Mouse (Mus musculus) ES-E14 (cell line): ENCODE data around the gene 4930432K21Rik. TPM values are rescaled to one million over a fixed set of nuclear protein-coding genes. Genes with fewer than 3 reads are reported as not detected.

Experiments
- DNase-seq: peaks from one replicate; pipeline ENCODE4 v3.0.0-alpha.2; 2013; ENCODE audit warnings: low read depth, low spot score
- H3K27ac ChIP-seq: 2 replicates; pipeline ENCODE4 v1.5.1; 2012; ENCODE audit warnings: low read depth, mild to moderate bottlenecking, low read length, moderate library complexity, mixed read lengths; ENCODE audit not compliant: poor library complexity, insufficient read depth, severe bottlenecking
- H3K36me3 ChIP-seq: 2 replicates; pipeline ENCODE4 v1.6.1; 2012; ENCODE audit warnings: mild to moderate bottlenecking, low read length, moderate library complexity, mixed read lengths; ENCODE audit not compliant: control insufficient read depth, poor library complexity, insufficient read depth, severe bottlenecking
- H3K4me1 ChIP-seq, 2 experiments: fragments of 150-350 bp in 1 of 2; sonication (generic) in 1 of 2; 2 replicates each; pipeline ENCODE4 v1.6.1; 2012; ENCODE audit warnings: low read length in 2 of 2, mild to moderate bottlenecking in 1 of 2, mixed read lengths in 1 of 2; ENCODE audit not compliant: control insufficient read depth in 2 of 2, insufficient read depth in 2 of 2, poor library complexity in 1 of 2
- H3K4me3 ChIP-seq, 2 experiments: fragments of 150-350 bp in 1 of 2; sonication (generic) in 1 of 2; 2 replicates each; pipeline ENCODE4 v1.5.1; 2012; ENCODE audit warnings: low read length in 2 of 2, low read depth in 1 of 2, mild to moderate bottlenecking in 1 of 2, mixed read lengths in 1 of 2; ENCODE audit not compliant: insufficient read depth in 1 of 2, poor library complexity in 1 of 2, severe bottlenecking in 1 of 2
- H3K9ac ChIP-seq: 2 replicates; pipeline ENCODE4 v1.6.1; 2012; ENCODE audit warnings: low read depth, mild to moderate bottlenecking, low read length, mixed read lengths; ENCODE audit not compliant: poor library complexity, insufficient read depth, severe bottlenecking
- H3K9me3 ChIP-seq: fragments of 150-350 bp; sonication (generic); 2 replicates; pipeline ENCODE4 v1.6.1; 2012; ENCODE audit warnings: low read depth, mild to moderate bottlenecking, low read length; ENCODE audit not compliant: control insufficient read depth, insufficient read depth
- CHD2 ChIP-seq: IDR thresholded peaks from 2 replicates; pipeline ENCODE4 v1.6.1; 2014; ENCODE audit warnings: mild to moderate bottlenecking, low read depth, low read length, inconsistent platforms
- HCFC1 ChIP-seq: IDR thresholded peaks from 2 replicates; pipeline ENCODE4 v1.6.1; 2012; ENCODE audit warnings: low read length, inconsistent platforms, borderline replicate concordance; ENCODE audit not compliant: insufficient read depth
- MAFK ChIP-seq: IDR thresholded peaks from 2 replicates; pipeline ENCODE4 v1.6.1; 2014; ENCODE audit warnings: mild to moderate bottlenecking, low read depth, low read length, inconsistent platforms; ENCODE audit not compliant: insufficient read depth
- ZC3H11A ChIP-seq: IDR thresholded peaks from 2 replicates; pipeline ENCODE4 v1.6.1; 2012; ENCODE audit warnings: low read depth, mild to moderate bottlenecking, inconsistent platforms, low read length, borderline replicate concordance
- ZNF384 ChIP-seq: IDR thresholded peaks from 2 replicates; pipeline ENCODE4 v1.6.1; 2012; ENCODE audit warnings: low read depth, low read length, inconsistent platforms
- in situ Hi-C, 2 experiments: fragments of 600-800 bp; cut with MboI; formaldehyde crosslinking; loops; one replicate each; pipeline ENCODE4 v1.15.1; 2025; ENCODE audit warnings: low sequenced_read_pairs in 2 of 2, inconsistent platforms in 1 of 2; ENCODE audit not compliant: unreplicated experiment in 2 of 2
- total RNA-seq: library from RNA; depleted of rRNA; stranded (reverse); fragments of 300-350 nt; gene quantifications from 2 replicates; pipeline ENCODE4 v1.2.3, GENCODE M21; 2012; rRNA removed

Gene 4930432K21Rik
- total RNA-seq: 4.9 TPM in 2 replicates

- peak; percentile 97 for DNase-seq
- Histone ChIP-seq H3K4me1 (peaks cover 3 to 12% of the 10 kb centered on the region in 2 experiments; a peak in 2 of 4 replicates), H3K27ac (peak within 1 kb of the TSS; percentile 19), H3K9me3 (no peaks in the 10 kb centered on the region), H3K9ac (peak within 1 kb of the TSS; percentile 72), H3K4me3 (peak within 1 kb of the TSS; percentile 70 to 77), H3K36me3 (peaks cover 9% of the 10 kb centered on the region; the same call in 1 of the 2 replicates)
- TF ChIP-seq MAFK: no peak
- 0 out of 2 replicates have a peak, but pooled peaks have one; percentile 9 for TF ChIP-seq ZC3H11A
- no peak for TF ChIP-seq CHD2
- TF ChIP-seq ZNF384: no peak
- peak; percentile 98 for TF ChIP-seq HCFC1
- in situ Hi-C loops: no loop called here
These were observed at the start of gene 4930432K21Rik, which contains the start of gene Cc2d1a for GRCm38 (mm10) chr8:84147769-84148530. Gene 4930432K21Rik (plus strand): TSS chr8:84148025. Gene Cc2d1a (minus strand): TSS chr8:84147936.

- no peak for DNase-seq
- no peak overlapping the region for H3K9ac ChIP-seq
- no peaks in the 10 kb centered on the region for H3K9me3 ChIP-seq
- H3K4me3 ChIP-seq: no peak overlapping the region
- H3K4me1 ChIP-seq: peaks cover under 1 to 10% of the 10 kb centered on the region in 2 experiments; a peak in 2 of 4 replicates
- TF ChIP-seq CHD2 (no peak), ZNF384 (no peak)
- no peak overlapping the region for H3K27ac ChIP-seq
- H3K36me3 ChIP-seq: peaks cover 51% of the 10 kb centered on the region
- in situ Hi-C loops: no loop called here
These were observed 49.4 kb upstream of the 4930432K21Rik start for GRCm38 (mm10) chr8:84098376-84098775.

- no peak for TF ChIP-seq HCFC1
- TF ChIP-seq ZC3H11A: no peak
- TF ChIP-seq MAFK: no peak
- no peak for TF ChIP-seq CHD2
- no peak for TF ChIP-seq ZNF384
- Histone ChIP-seq H3K9me3 (no peaks in the 10 kb centered on the region), H3K4me1 (peaks cover 2 to 13% of the 10 kb centered on the region in 2 experiments; a peak in 3 of 4 replicates), H3K4me3 (no peak overlapping the region), H3K9ac (no peak overlapping the region), H3K36me3 (peaks cover 36% of the 10 kb centered on the region), H3K27ac (no peak overlapping the region)
- DNase-seq: no peak
- in situ Hi-C loops: no loop called here
These were observed 46.2 kb upstream of the 4930432K21Rik start for GRCm38 (mm10) chr8:84101476-84102270.

DNA sequence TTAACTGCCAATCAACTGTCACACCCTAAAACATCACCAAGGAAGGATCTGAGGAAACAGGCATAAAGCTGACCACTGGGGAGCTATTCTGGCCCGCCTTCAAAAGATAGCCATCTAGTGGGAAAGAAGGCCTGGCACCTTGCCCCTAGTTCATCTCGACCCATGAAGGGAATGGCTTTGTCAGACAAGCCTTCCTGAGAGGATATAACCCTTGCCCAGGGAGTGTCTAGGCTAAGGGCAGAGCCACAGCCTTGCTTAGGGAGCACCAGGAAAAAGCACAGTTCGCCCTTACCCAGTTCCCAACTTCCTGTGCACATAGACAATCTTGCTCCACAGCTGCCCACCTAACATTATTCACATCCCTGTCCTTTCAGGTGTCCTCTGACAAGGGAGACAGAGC lies 44.2 kb upstream of the 4930432K21Rik start:
- no peaks in the 10 kb centered on the region for H3K9me3 ChIP-seq
- TF ChIP-seq MAFK (no peak), CHD2 (no peak), ZNF384 (no peak), HCFC1 (no peak), ZC3H11A (no peak)
- in situ Hi-C loops: no loop called here
- H3K9ac ChIP-seq: 0 out of 2 replicates have a peak overlapping the region, but pooled peaks have one; percentile 74
- peaks cover 2 to 13% of the 10 kb centered on the region in 2 experiments; a peak in 3 of 4 replicates for H3K4me1 ChIP-seq
- H3K27ac ChIP-seq: no peak overlapping the region
- DNase-seq: no peak
- peaks cover 17% of the 10 kb centered on the region for H3K36me3 ChIP-seq
- peak overlapping the region; percentile 66 to 96 for H3K4me3 ChIP-seq
